Mouse (Mus musculus): ENCODE measurements around the gene Map4k3.

- TF ChIP-seq CTCF (IDR thresholded peaks at IDR 0.05), result no peak
- TF ChIP-seq POLR2A (IDR thresholded peaks at IDR 0.05; ENCODE audit: insufficient read depth, low read depth, low read length), result no peak
- no peak for TF ChIP-seq EP300 (IDR thresholded peaks at IDR 0.05; ENCODE audit: insufficient read depth, low read depth, low read length)
Observed at GRCm38 (mm10) chr17:80698191-80698901, 29.9 kb downstream of the Map4k3 start.

Measured in heart, adult 2 months (tissue).